Mouse (Mus musculus) limb, embryonic 15.5 days (tissue): ENCODE results near the gene Hnrnpul1. TPM values are rescaled to one million over a fixed set of nuclear protein-coding genes. Genes with fewer than 3 reads are reported as not detected.

Source experiments
- ATAC-seq: fragments of 200-750 bp; cut with Nextera tagmentation; 2 replicates; pipeline ENCODE4 v1.8.0; 2017; ENCODE audit warnings: low read depth, moderate TSS enrichment; ENCODE audit not compliant: insufficient number of reproducible peaks, low FRiP score, low TSS enrichment
- H3K27ac ChIP-seq: fragments of 300-500 bp; sonication (generic); 2 replicates; pipeline ENCODE4 v1.5.1; 2015; ENCODE audit warnings: moderate library complexity, mild to moderate bottlenecking, inconsistent platforms
- H3K27me3 ChIP-seq: fragments of 300-500 bp; sonication (generic); 2 replicates; pipeline ENCODE4 v1.6.1; 2015; ENCODE audit warnings: inconsistent platforms
- H3K36me3 ChIP-seq: fragments of 300-500 bp; sonication (generic); 2 replicates; pipeline ENCODE4 v1.6.1; 2015; ENCODE audit warnings: inconsistent platforms
- H3K4me1 ChIP-seq: fragments of 300-500 bp; sonication (generic); 2 replicates; pipeline ENCODE4 v1.6.1; 2015; ENCODE audit warnings: inconsistent platforms
- H3K4me2 ChIP-seq: fragments of 300-500 bp; sonication (generic); 2 replicates; pipeline ENCODE4 v1.6.1; 2015; ENCODE audit warnings: mild to moderate bottlenecking, inconsistent platforms
- H3K4me3 ChIP-seq: fragments of 300-500 bp; sonication (generic); 2 replicates; pipeline ENCODE4 v1.5.1; 2015; ENCODE audit warnings: mild to moderate bottlenecking, inconsistent platforms
- H3K9ac ChIP-seq: fragments of 300-500 bp; sonication (generic); 2 replicates; pipeline ENCODE4 v1.6.1; 2015; ENCODE audit warnings: inconsistent platforms
- H3K9me3 ChIP-seq: fragments of 300-500 bp; sonication (generic); 2 replicates; pipeline ENCODE4 v1.6.1; 2016; ENCODE audit warnings: inconsistent platforms
- WGBS: fragments of 180-500 bp; shearing (Covaris S2); methylation state at CpG from one replicate; pipeline ENCODE4 v1.1.7; 2015; 5-methylcytosine and 5-hydroxymethylcytosine counted together
- polyA plus RNA-seq: library from polyadenylated mRNA; unstranded; fragments of >200 nt; fragmentation: Nextera tagmentation; extraction: Ambion mirVana; gene quantifications from 2 replicates; pipeline ENCODE4 v1.2.1, GENCODE M21; 2015

The Hnrnpul1 gene
- polyA plus RNA-seq, 1 experiment from 2014 or later, result 53.7 TPM

- no peak overlapping the region for H3K9ac ChIP-seq
- no peaks in the 10 kb centered on the region for H3K9me3 ChIP-seq
- WGBS, result 95% methylated on average over 22 of the region's 22 CpGs
- peaks cover 55% of the 10 kb centered on the region for H3K36me3 ChIP-seq
- H3K4me1 ChIP-seq, result peaks cover 43% of the 10 kb centered on the region
- no peak overlapping the region for H3K27ac ChIP-seq
- no peak for ATAC-seq
- H3K4me3 ChIP-seq, result no peak overlapping the region
- no peaks in the 10 kb centered on the region for H3K27me3 ChIP-seq
- H3K4me2 ChIP-seq, result no peak overlapping the region
Observed at GRCm38 (mm10) chr7:25715731-25716271, 38.8 kb downstream of the Hnrnpul1 start.

GRCm38 (mm10) chr7:25714581-25714980 is 40.0 kb downstream of the Hnrnpul1 start:
- no peak for ATAC-seq
- no peak overlapping the region for H3K4me2 ChIP-seq

GRCm38 (mm10) chr7:25712801-25713200 is 41.8 kb downstream of the Hnrnpul1 start:
- Histone ChIP-seq H3K4me2 (no peak overlapping the region), H3K4me1 (peaks cover 43% of the 10 kb centered on the region), H3K4me3 (no peak overlapping the region), H3K27ac (no peak overlapping the region), H3K9ac (no peak overlapping the region), H3K27me3 (no peaks in the 10 kb centered on the region), H3K36me3 (peaks cover 45% of the 10 kb centered on the region), H3K9me3 (no peaks in the 10 kb centered on the region)
- ATAC-seq, result no peak
- 85% methylated on average over 9 of the region's 9 CpGs for WGBS

More at GRCm38 (mm10) chr7:25714581-25714980, 40.0 kb downstream of the Hnrnpul1 start:
- Histone ChIP-seq H3K4me1 (peaks cover 48% of the 10 kb centered on the region), H3K36me3 (peaks cover 45% of the 10 kb centered on the region), H3K9ac (no peak overlapping the region), H3K27me3 (no peaks in the 10 kb centered on the region), H3K4me3 (no peak overlapping the region), H3K9me3 (no peaks in the 10 kb centered on the region), H3K27ac (no peak overlapping the region)
- WGBS, result 91% methylated on average over 8 of the region's 8 CpGs

GRCm38 (mm10) chr7:25711731-25712197 is 42.8 kb downstream of the Hnrnpul1 start:
- Histone ChIP-seq H3K4me2 (no peak overlapping the region), H3K9ac (no peak overlapping the region), H3K4me1 (peaks cover 47% of the 10 kb centered on the region)

GRCm38 (mm10) chr7:25711165-25711564 is 43.4 kb downstream of the Hnrnpul1 start:
- no peak for ATAC-seq
- Histone ChIP-seq H3K4me3 (no peak overlapping the region), H3K27me3 (no peaks in the 10 kb centered on the region), H3K9ac (no peak overlapping the region), H3K36me3 (peaks cover 41% of the 10 kb centered on the region), H3K27ac (peak overlapping the region; percentile 61), H3K9me3 (no peaks in the 10 kb centered on the region), H3K4me2 (peak overlapping the region; percentile 10; the same call in 1 of the 2 replicates), H3K4me1 (peaks cover 47% of the 10 kb centered on the region)
- 47% methylated on average over 5 of the region's 5 CpGs for WGBS

More at GRCm38 (mm10) chr7:25711731-25712197, 42.8 kb downstream of the Hnrnpul1 start:
- no peak overlapping the region for H3K4me3 ChIP-seq
- 16% methylated on average over 7 of the region's 7 CpGs for WGBS
- 0 out of 2 replicates have a peak, but pooled peaks have one; percentile 16 for ATAC-seq
- no peaks in the 10 kb centered on the region for H3K9me3 ChIP-seq
- peaks cover 45% of the 10 kb centered on the region for H3K36me3 ChIP-seq
- H3K27ac ChIP-seq, result peak overlapping the region; percentile 61
- no peaks in the 10 kb centered on the region for H3K27me3 ChIP-seq

GRCm38 (mm10) chr7:25710519-25711130 is 43.9 kb downstream of the Hnrnpul1 start:
- no peak for ATAC-seq

GRCm38 (mm10) chr7:25709961-25710360 is 44.6 kb downstream of the Hnrnpul1 start:
- 10% methylated on average over 12 of the region's 12 CpGs for WGBS
- Histone ChIP-seq H3K4me1 (peaks cover 49% of the 10 kb centered on the region), H3K9me3 (no peaks in the 10 kb centered on the region), H3K27ac (peak overlapping the region; percentile 43; the same call in 1 of the 2 replicates), H3K36me3 (peaks cover 29% of the 10 kb centered on the region), H3K4me2 (peak overlapping the region; percentile 10; the same call in 1 of the 2 replicates), H3K27me3 (0 out of 2 replicates have a peak, but pooled peaks cover 3% of the 10 kb centered on the region), H3K9ac (no peak overlapping the region), H3K4me3 (no peak overlapping the region)
- no peak for ATAC-seq

More at GRCm38 (mm10) chr7:25710519-25711130, 43.9 kb downstream of the Hnrnpul1 start:
- Histone ChIP-seq H3K27me3 (no peaks in the 10 kb centered on the region), H3K4me2 (peak overlapping the region; percentile 10; the same call in 1 of the 2 replicates), H3K27ac (0 out of 2 replicates have a peak overlapping the region, but pooled peaks have one; percentile 22), H3K9me3 (no peaks in the 10 kb centered on the region), H3K4me3 (no peak overlapping the region), H3K9ac (no peak overlapping the region), H3K36me3 (peaks cover 36% of the 10 kb centered on the region), H3K4me1 (peaks cover 47% of the 10 kb centered on the region)
- WGBS, result 4% methylated on average over 7 of the region's 7 CpGs

- no peaks in the 10 kb centered on the region for H3K9me3 ChIP-seq
- H3K4me1 ChIP-seq, result peaks cover 56% of the 10 kb centered on the region
- peaks cover 15% of the 10 kb centered on the region for H3K27me3 ChIP-seq
- H3K9ac ChIP-seq, result no peak overlapping the region
- 55% methylated on average over 15 of the region's 15 CpGs for WGBS
- H3K36me3 ChIP-seq, result peaks cover 7% of the 10 kb centered on the region
- ATAC-seq, result no peak
- H3K4me3 ChIP-seq, result no peak overlapping the region
- peak overlapping the region; percentile 59 for H3K27ac ChIP-seq
- H3K4me2 ChIP-seq, result no peak overlapping the region
Observed at GRCm38 (mm10) chr7:25707581-25708292, 46.8 kb downstream of the Hnrnpul1 start.

GRCm38 (mm10) chr7:25706578-25707170 is 47.9 kb downstream of the Hnrnpul1 start:
- Histone ChIP-seq H3K27me3 (peaks cover 15% of the 10 kb centered on the region), H3K9ac (no peak overlapping the region), H3K4me2 (no peak overlapping the region), H3K9me3 (no peaks in the 10 kb centered on the region), H3K4me3 (no peak overlapping the region), H3K27ac (no peak overlapping the region; the same call in 1 of the 2 replicates), H3K36me3 (0 out of 2 replicates have a peak, but pooled peaks cover 4% of the 10 kb centered on the region), H3K4me1 (peaks cover 45% of the 10 kb centered on the region)
- 52% methylated on average over 7 of the region's 7 CpGs for WGBS
- no peak for ATAC-seq

- Histone ChIP-seq H3K9me3 (no peaks in the 10 kb centered on the region), H3K27me3 (peaks cover 15% of the 10 kb centered on the region), H3K4me1 (peaks cover 37% of the 10 kb centered on the region), H3K9ac (no peak overlapping the region), H3K27ac (no peak overlapping the region), H3K4me2 (no peak overlapping the region), H3K36me3 (0 out of 2 replicates have a peak, but pooled peaks cover 4% of the 10 kb centered on the region), H3K4me3 (no peak overlapping the region)
- ATAC-seq, result no peak
- 61% methylated on average over 6 of the region's 6 CpGs for WGBS
Observed at GRCm38 (mm10) chr7:25705801-25706251, 48.7 kb downstream of the Hnrnpul1 start.

GRCm38 (mm10) chr7:25704716-25705364 is 49.7 kb downstream of the Hnrnpul1 start:
- Histone ChIP-seq H3K9me3 (no peaks in the 10 kb centered on the region), H3K4me1 (peaks cover 27% of the 10 kb centered on the region), H3K27me3 (peaks cover 15% of the 10 kb centered on the region), H3K4me2 (peak overlapping the region; percentile 39), H3K9ac (no peak overlapping the region), H3K27ac (no peak overlapping the region), H3K36me3 (0 out of 2 replicates have a peak, but pooled peaks cover 4% of the 10 kb centered on the region), H3K4me3 (peak overlapping the region; percentile 5; the same call in 1 of the 2 replicates)
- ATAC-seq, result no peak
- WGBS, result 8% methylated on average over 35 of the region's 37 CpGs
